Mouse (Mus musculus): ENCODE results near the gene Gm15130.

Gm15130 gene

DNA sequence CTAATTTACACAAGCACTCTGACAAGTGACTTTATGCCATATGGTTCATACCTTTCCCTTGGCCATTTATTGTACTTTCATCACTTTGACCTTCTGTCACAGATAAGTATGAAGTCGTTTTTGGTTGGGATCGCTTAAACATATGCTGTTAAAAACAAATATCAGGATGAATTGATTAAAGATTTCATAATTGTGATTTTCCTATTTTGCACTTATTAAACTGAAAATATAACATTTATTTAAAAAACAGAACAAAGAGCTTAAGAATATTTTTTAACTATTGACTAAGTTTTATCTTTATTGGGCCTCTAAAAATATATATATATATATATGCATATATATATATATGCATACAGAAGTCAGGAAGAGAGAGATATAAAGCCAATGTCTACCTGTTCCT is at the start of gene Gm15130:
TSS of gene Gm15130 (minus strand) at position 101 of the 400 bp plus-strand sequence.
- no peak for DNase-seq

DNA sequence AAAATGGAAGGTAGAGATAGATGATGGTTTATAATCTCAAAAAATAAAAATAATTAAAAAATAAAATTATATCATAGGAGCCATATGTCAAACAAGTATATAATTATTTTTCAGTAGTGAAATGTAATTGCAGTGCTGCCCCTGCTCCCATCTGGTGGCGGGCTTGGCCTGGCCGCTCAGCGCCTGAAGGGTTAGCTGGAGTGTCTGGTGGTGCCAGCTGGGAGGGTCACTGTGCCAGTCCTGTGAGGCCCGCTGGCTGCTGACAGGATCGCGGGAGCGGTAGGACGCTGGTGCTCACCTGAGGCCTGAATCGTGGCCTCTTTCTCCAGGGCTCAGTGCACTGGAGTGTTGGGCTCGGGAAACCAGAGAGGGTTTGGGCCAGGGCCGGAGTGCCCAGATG is 29.3 kb upstream of the Gm15130 start:
- DNase-seq, result no peak

DNA sequence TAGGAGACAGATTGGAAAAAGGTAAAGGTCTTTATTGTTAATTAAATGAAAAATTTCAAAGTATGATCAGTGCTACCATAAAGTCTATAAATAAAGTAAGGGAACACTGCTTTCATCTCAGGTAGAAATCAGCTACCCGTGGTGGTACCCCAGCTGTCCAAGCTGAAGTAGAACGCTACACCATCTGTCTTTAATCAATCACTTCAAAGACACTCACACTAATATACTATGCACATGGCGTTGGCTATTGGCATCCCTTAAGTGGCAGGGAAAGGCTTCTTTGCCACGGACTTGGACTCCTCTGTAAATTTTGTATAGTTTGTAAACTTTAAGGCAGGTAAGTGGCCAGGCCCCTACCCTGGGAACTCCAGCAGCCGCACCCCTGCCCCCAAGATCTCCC is 17.0 kb downstream of the Gm15130 start:
- no peak for DNase-seq

DNA sequence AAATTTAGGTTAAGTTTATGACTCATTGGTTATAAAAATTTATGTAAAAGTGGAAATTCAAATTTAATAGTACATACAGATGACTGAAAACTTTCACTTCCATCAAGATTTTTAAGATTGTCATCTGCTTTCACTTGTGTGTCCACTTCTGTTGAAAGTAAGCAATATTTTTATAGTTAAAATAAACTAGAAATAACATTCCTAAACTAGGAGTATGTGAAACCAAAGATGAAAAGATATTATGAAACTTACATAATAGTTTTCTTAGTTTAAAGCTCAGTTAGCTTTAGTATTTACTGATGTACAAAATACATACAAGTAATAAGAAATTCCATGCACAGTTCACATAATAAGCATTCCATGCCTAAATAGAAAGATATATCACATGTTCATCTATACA is 46.9 kb downstream of the Gm15130 start, which contains the start of gene Gm13941:
TSS of gene Gm13941 (minus strand) at position 101 of the 400 bp plus-strand sequence.
- no peak for DNase-seq
